Mouse (Mus musculus) hindbrain, embryonic 16.5 days (tissue): Measurements from ENCODE around the gene Snapc4. TPM values are rescaled to one million over a fixed set of nuclear protein-coding genes. Genes with fewer than 3 reads are reported as not detected.
A peak's percentile ranks its signal among the peaks of the same experiment; 100 is the strongest.
"Not testable (repeated sequence)": the region's sequence is repeated elsewhere in the genome, so short reads cannot be mapped to it uniquely, and the experiment has no call there.

ENCODE experiments used
- ATAC-seq: fragments of 200-750 bp; cut with Nextera tagmentation; 2 replicates; pipeline ENCODE4 v1.8.0; 2017; ENCODE audit warnings: moderate TSS enrichment, moderate library complexity
- H3K27ac ChIP-seq: fragments of 300-500 bp; sonication (generic); 2 replicates; pipeline ENCODE4 v1.5.1; 2014; ENCODE audit warnings: low read depth, mild to moderate bottlenecking, control low read depth, low read length, moderate library complexity
- H3K27me3 ChIP-seq: fragments of 300-500 bp; sonication (generic); replicated peaks from 2 replicates; pipeline ENCODE4 v1.6.1; 2014; ENCODE audit warnings: low read length; ENCODE audit not compliant: control insufficient read depth, insufficient read depth
- H3K36me3 ChIP-seq: fragments of 300-500 bp; sonication (generic); 2 replicates; pipeline ENCODE4 v1.6.1; 2014; ENCODE audit warnings: mild to moderate bottlenecking, low read length, moderate library complexity, mixed read lengths; ENCODE audit not compliant: control insufficient read depth, insufficient read depth
- H3K4me1 ChIP-seq: fragments of 300-500 bp; sonication (generic); 2 replicates; pipeline ENCODE4 v1.6.1; 2014; ENCODE audit warnings: low read depth, low read length; ENCODE audit not compliant: control insufficient read depth, insufficient read depth
- H3K4me2 ChIP-seq: fragments of 300-500 bp; sonication (generic); 2 replicates; pipeline ENCODE4 v1.6.1; 2014; ENCODE audit warnings: mild to moderate bottlenecking, low read length, control low read depth, moderate library complexity
- H3K4me3 ChIP-seq: fragments of 300-500 bp; sonication (generic); 2 replicates; pipeline ENCODE4 v1.5.1; 2014; ENCODE audit warnings: mild to moderate bottlenecking, low read length, control low read depth, moderate library complexity
- H3K9ac ChIP-seq: fragments of 300-500 bp; sonication (generic); 2 replicates; pipeline ENCODE4 v1.6.1; 2014; ENCODE audit warnings: low read depth, mild to moderate bottlenecking, control low read depth, low read length, moderate library complexity
- H3K9me3 ChIP-seq: fragments of 300-500 bp; sonication (generic); 2 replicates; pipeline ENCODE4 v1.6.1; 2014; ENCODE audit warnings: mild to moderate bottlenecking, low read length, moderate library complexity; ENCODE audit not compliant: control insufficient read depth
- WGBS: fragments of 180-500 bp; shearing (Covaris S2); extraction: QIAGEN DNeasy Blood & Tissue Kit; methylation state at CpG from one replicate; pipeline ENCODE4 v1.1.7; 2014; 5-methylcytosine and 5-hydroxymethylcytosine counted together
- polyA plus RNA-seq: library from polyadenylated mRNA; unstranded; fragments of >200 nt; fragmentation: Nextera tagmentation; extraction: Ambion mirVana; gene quantifications from 2 replicates; pipeline ENCODE4 v1.2.1, GENCODE M21; 2015

Snapc4 gene
- polyA plus RNA-seq, 1 experiment from 2014 or later = 29.1 TPM

DNA sequence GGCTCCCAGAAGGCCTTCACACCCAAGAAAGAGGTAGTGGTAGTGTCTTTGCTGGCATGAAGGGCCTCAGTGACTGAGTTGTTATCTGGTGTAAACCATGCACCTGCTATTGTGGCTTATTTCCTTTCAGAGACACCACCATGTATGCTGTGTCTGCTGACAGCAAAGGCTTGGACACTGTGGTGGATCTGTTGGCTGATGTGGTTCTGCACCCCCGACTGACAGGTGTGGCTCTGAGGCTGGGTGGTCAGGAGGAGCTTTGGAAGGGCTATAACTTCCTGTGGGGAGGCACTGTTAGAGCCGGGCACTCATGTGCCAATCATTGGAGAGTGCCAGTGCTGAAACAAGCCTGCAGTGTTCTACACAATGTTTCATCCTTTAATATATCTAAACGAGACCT, 10.5 kb upstream of the Snapc4 start:
- Histone ChIP-seq H3K27ac (no peak overlapping the region), H3K4me2 (no peak overlapping the region), H3K4me1 (peaks cover 22% of the 10 kb centered on the region), H3K36me3 (peaks cover 64% of the 10 kb centered on the region), H3K9ac (no peak overlapping the region), H3K27me3 (no peaks in the 10 kb centered on the region), H3K4me3 (no peak overlapping the region), H3K9me3 (no peaks in the 10 kb centered on the region)
- 85% methylated on average over 3 of the region's 3 CpGs for WGBS
- ATAC-seq = no peak

DNA sequence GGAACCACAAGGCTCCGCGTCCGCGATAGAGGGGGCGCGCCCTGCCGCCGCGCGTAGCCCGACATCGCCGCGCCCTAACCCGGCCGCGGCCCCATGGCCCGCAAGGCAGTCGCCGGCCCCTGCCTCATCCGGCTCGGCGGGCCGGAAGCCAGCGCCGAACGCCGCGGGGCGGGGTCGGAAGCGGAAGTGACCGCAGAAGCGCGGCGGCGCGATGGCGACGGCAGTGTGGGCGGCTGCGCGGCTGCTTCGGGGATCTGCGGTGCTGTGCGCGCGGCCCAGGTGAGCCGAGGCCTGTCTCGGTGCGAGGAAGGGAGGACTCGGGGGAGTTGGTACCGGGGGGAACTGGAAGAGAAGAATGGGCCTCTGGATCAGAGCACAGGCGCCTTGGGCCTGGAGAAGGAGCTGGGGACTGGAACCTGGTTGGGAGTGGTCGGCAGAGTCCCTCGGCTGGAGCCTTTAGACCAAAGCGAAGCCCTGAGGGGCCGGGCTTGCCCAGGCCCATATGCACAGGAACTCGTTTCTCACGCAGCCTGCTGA, 8.8 kb upstream of the Snapc4 start, which contains the start of the genes Entr1 and Pmpca:
Entr1 (minus strand) TSS at position 163 of the 537 bp plus-strand sequence.
Pmpca (plus strand) TSS at position 186 of the 537 bp plus-strand sequence.
- H3K36me3 ChIP-seq = peaks cover 63% of the 10 kb centered on the region
- no peaks in the 10 kb centered on the region for H3K27me3 ChIP-seq
- H3K4me3 ChIP-seq = peak within 1 kb of the TSS; percentile 95
- no peaks in the 10 kb centered on the region for H3K9me3 ChIP-seq
- peak within 1 kb of the TSS; percentile 81 for H3K27ac ChIP-seq
- H3K9ac ChIP-seq = peak within 1 kb of the TSS; percentile 96
- H3K4me1 ChIP-seq = peaks cover 22% of the 10 kb centered on the region
- ATAC-seq = peak; percentile 94
- H3K4me2 ChIP-seq = peak within 1 kb of the TSS; percentile 97
- under 1% methylated on average over 60 of the region's 60 CpGs for WGBS

GRCm38 (mm10) chr2:26388682-26389153, 8.3 kb upstream of the Snapc4 start:
- H3K4me1 ChIP-seq = peaks cover 22% of the 10 kb centered on the region
- H3K9ac ChIP-seq = peak overlapping the region; percentile 96
- peak overlapping the region; percentile 97 for H3K4me2 ChIP-seq
- no peaks in the 10 kb centered on the region for H3K27me3 ChIP-seq
- peak; percentile 64 for ATAC-seq
- H3K4me3 ChIP-seq = peak overlapping the region; percentile 95
- H3K9me3 ChIP-seq = no peaks in the 10 kb centered on the region
- WGBS = under 1% methylated on average over 37 of the region's 45 CpGs
- H3K36me3 ChIP-seq = peaks cover 62% of the 10 kb centered on the region
- H3K27ac ChIP-seq = peak overlapping the region; percentile 81

DNA sequence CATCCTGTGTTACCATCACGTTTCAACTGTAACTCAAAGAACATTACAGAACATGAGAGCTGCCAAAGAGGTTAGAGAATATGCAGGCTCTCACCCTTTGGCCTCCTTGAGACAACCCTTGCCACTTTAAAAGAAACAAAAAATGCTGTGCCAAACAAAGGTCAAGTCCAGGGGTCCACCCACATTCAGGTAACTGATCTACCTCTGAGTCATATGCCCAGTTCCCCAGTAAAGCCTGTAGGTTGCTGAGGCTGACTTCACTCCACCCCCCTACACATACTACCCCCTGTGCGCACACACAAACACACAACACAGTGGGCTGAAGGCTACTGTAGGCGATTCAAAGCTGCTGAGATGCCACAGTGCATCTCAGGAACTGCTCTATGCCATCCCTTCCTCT, 7.3 kb upstream of the Snapc4 start:
- H3K4me3 ChIP-seq = no peak overlapping the region
- H3K27me3 ChIP-seq = no peaks in the 10 kb centered on the region
- WGBS = 92% methylated on average over 3 of the region's 3 CpGs
- peak overlapping the region; percentile 97 for H3K4me2 ChIP-seq
- no peaks in the 10 kb centered on the region for H3K9me3 ChIP-seq
- H3K36me3 ChIP-seq = peaks cover 58% of the 10 kb centered on the region
- ATAC-seq = no peak
- no peak overlapping the region for H3K9ac ChIP-seq
- peaks cover 22% of the 10 kb centered on the region for H3K4me1 ChIP-seq
- H3K27ac ChIP-seq = no peak overlapping the region

GRCm38 (mm10) chr2:26380871-26381270, 418 bp upstream of the Snapc4 start:
- Histone ChIP-seq H3K9ac (peak overlapping the region; percentile 83), H3K27ac (0 out of 2 replicates have a peak overlapping the region, but pooled peaks have one; percentile 52), H3K36me3 (peaks cover 40% of the 10 kb centered on the region), H3K4me3 (peak overlapping the region; percentile 84), H3K4me2 (peak overlapping the region; percentile 78)
- H3K9me3 ChIP-seq, H3K4me1 ChIP-seq, ATAC-seq, H3K27me3 ChIP-seq: not testable (repeated sequence)
- 36% methylated on average over 6 of the region's 6 CpGs for WGBS

DNA sequence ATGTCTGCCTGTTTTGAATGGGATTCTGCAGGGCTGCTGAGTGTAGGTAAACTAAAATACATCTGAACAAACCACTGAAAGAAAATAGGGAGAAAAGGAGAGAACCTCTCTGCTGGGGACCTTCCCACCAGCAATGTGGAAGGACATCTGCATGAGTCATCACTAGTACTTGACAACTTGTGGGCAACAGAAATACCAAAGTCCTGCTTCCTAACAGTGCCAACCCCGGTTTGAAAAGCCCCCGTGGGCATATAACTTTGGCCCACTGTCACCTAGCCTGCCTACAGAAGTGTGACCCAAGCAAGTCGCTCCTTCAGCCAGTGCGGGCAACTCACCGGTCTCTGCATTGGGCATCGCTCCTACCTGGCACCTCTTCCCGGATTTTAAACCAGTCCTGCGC, 8.1 kb downstream of the Snapc4 start:
- 97% methylated on average over 8 of the region's 8 CpGs for WGBS
- no peak overlapping the region for H3K9ac ChIP-seq
- H3K27ac ChIP-seq = no peak overlapping the region
- H3K9me3 ChIP-seq = no peaks in the 10 kb centered on the region
- no peak overlapping the region for H3K4me3 ChIP-seq
- H3K36me3 ChIP-seq = peaks cover 69% of the 10 kb centered on the region
- H3K4me2 ChIP-seq = no peak overlapping the region
- no peaks in the 10 kb centered on the region for H3K4me1 ChIP-seq
- no peaks in the 10 kb centered on the region for H3K27me3 ChIP-seq
- no peak for ATAC-seq

DNA sequence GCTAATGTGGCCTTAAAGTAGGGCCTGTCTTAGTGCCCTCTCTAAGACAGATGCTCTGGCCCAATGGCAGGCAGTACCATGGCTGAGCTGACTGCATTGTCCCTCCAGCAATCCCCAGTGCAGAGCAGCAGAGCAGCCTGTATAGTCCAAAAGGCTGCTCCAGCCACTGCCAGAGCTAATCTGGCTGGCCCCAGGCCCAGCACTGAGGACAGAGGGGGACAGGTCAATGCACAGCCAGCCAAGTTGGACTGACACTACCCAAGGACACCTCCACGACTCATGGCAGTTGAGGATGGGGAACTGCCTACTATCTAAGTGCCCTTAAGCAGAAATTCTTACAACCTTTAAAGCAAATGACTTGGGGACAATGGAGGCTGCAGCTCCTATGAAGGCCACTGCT, 11.9 kb downstream of the Snapc4 start:
- H3K4me1 ChIP-seq = no peaks in the 10 kb centered on the region
- WGBS = 89% methylated on average over 1 of the region's 1 CpGs
- no peak overlapping the region for H3K4me2 ChIP-seq
- H3K27me3 ChIP-seq = no peaks in the 10 kb centered on the region
- H3K9me3 ChIP-seq = no peaks in the 10 kb centered on the region
- no peak overlapping the region for H3K27ac ChIP-seq
- no peak overlapping the region for H3K4me3 ChIP-seq
- H3K36me3 ChIP-seq = peaks cover 86% of the 10 kb centered on the region
- no peak overlapping the region for H3K9ac ChIP-seq
- ATAC-seq = no peak

DNA sequence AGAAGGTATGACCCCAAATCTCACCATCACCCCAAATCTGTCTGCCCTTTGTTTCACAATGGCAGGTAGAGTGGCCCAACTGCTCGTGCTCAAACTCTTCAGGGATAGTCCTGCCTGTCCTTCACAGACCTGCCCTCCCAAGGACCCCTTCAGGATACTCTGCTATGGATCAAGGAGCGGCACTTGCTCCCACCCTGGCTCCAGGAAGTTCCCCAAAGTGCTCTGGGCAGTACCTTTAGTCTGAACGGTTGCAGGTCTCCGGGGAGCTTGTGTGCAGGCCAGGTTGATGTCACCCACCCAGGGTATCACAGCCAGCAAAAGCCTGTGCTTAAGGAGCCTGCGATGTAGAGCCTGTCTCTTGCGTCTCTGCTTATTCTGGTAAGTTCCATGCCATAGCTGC, 12.5 kb downstream of the Snapc4 start:
- no peak for ATAC-seq
- WGBS = 92% methylated on average over 6 of the region's 6 CpGs
- H3K27me3 ChIP-seq = no peaks in the 10 kb centered on the region
- H3K4me3 ChIP-seq = no peak overlapping the region
- no peak overlapping the region for H3K4me2 ChIP-seq
- H3K36me3 ChIP-seq = peaks cover 81% of the 10 kb centered on the region
- H3K9ac ChIP-seq = no peak overlapping the region
- H3K9me3 ChIP-seq = no peaks in the 10 kb centered on the region
- H3K27ac ChIP-seq = no peak overlapping the region
- no peaks in the 10 kb centered on the region for H3K4me1 ChIP-seq

GRCm38 (mm10) chr2:26364738-26365465, 15.6 kb downstream of the Snapc4 start:
- H3K4me1 ChIP-seq = no peaks in the 10 kb centered on the region
- peaks cover 56% of the 10 kb centered on the region for H3K36me3 ChIP-seq
- 75% methylated on average over 10 of the region's 10 CpGs for WGBS

More at GRCm38 (mm10) chr2:26364738-26365465, 15.6 kb downstream of the Snapc4 start:
- Histone ChIP-seq H3K27me3 (no peaks in the 10 kb centered on the region), H3K9ac (no peak overlapping the region), H3K27ac (no peak overlapping the region), H3K4me2 (no peak overlapping the region), H3K9me3 (no peaks in the 10 kb centered on the region), H3K4me3 (no peak overlapping the region)
- no peak for ATAC-seq
